Mouse (Mus musculus) heart, embryonic 10.5 days (tissue): ENCODE results near the gene Cst6. TPM values are rescaled to one million over a fixed set of nuclear protein-coding genes. Genes with fewer than 3 reads are reported as not detected.

Source experiments
- DNase-seq: peaks from one replicate; pipeline ENCODE4 v3.0.0-alpha.2; 2017; ENCODE audit warnings: low spot score
- H3K27ac ChIP-seq: fragments of 300-500 bp; sonication (generic); 2 replicates; pipeline ENCODE4 v1.5.1; 2016; ENCODE audit warnings: mild to moderate bottlenecking
- H3K27me3 ChIP-seq: fragments of 300-500 bp; sonication (generic); 2 replicates; pipeline ENCODE4 v1.6.1; 2016; ENCODE audit warnings: mild to moderate bottlenecking; ENCODE audit not compliant: poor library complexity, insufficient read depth, severe bottlenecking
- H3K36me3 ChIP-seq: fragments of 300-500 bp; sonication (generic); 2 replicates; pipeline ENCODE4 v1.6.1; 2016; ENCODE audit warnings: mild to moderate bottlenecking, moderate library complexity
- H3K4me1 ChIP-seq: fragments of 300-500 bp; sonication (generic); 2 replicates; pipeline ENCODE4 v1.6.1; 2016; ENCODE audit warnings: mild to moderate bottlenecking
- H3K4me3 ChIP-seq: fragments of 300-500 bp; sonication (generic); 2 replicates; pipeline ENCODE4 v1.5.1; 2016; ENCODE audit warnings: mild to moderate bottlenecking, moderate library complexity
- H3K9me3 ChIP-seq: fragments of 300-500 bp; sonication (generic); 2 replicates; pipeline ENCODE4 v1.6.1; 2016; ENCODE audit warnings: mild to moderate bottlenecking, moderate library complexity
- WGBS: fragments of 180-500 bp; shearing (Covaris S2); methylation state at CpG from one replicate; pipeline ENCODE4 v1.1.7; 2016; 5-methylcytosine and 5-hydroxymethylcytosine counted together
- polyA plus RNA-seq: library from polyadenylated mRNA; unstranded; fragments of >200 nt; fragmentation: Nextera tagmentation; extraction: Ambion mirVana; gene quantifications from 2 replicates; pipeline ENCODE4 v1.2.1, GENCODE M21; 2016

Gene Cst6
- polyA plus RNA-seq, 1 experiment from 2014 or later = not detected

- Histone ChIP-seq H3K27me3 (peaks cover 16% of the 10 kb centered on the region; the same call in 1 of the 2 replicates), H3K36me3 (no peaks in the 10 kb centered on the region), H3K27ac (no peak overlapping the region), H3K9me3 (no peaks in the 10 kb centered on the region), H3K4me1 (peaks cover 9% of the 10 kb centered on the region), H3K4me3 (no peak overlapping the region)
- 68% methylated on average over 6 of the region's 6 CpGs for WGBS
- DNase-seq = no peak
These were observed 3.9 kb downstream of the Cst6 start for GRCm38 (mm10) chr19:5345297-5346131.

- DNase-seq = no peak
- no peak overlapping the region for H3K4me3 ChIP-seq
- 90% methylated on average over 7 of the region's 7 CpGs for WGBS
- H3K27ac ChIP-seq = no peak overlapping the region
- 0 out of 2 replicates have a peak, but pooled peaks cover 3% of the 10 kb centered on the region for H3K4me1 ChIP-seq
- H3K27me3 ChIP-seq = no peaks in the 10 kb centered on the region
- H3K36me3 ChIP-seq = no peaks in the 10 kb centered on the region
- H3K9me3 ChIP-seq = no peaks in the 10 kb centered on the region
These were observed 8.0 kb downstream of the Cst6 start for GRCm38 (mm10) chr19:5341360-5341759.

- H3K27me3 ChIP-seq = no peaks in the 10 kb centered on the region
- WGBS = 18% methylated on average over 5 of the region's 5 CpGs
- no peak for DNase-seq
These were observed 11.4 kb downstream of the Cst6 start for GRCm38 (mm10) chr19:5337975-5338374.

GRCm38 (mm10) chr19:5335441-5335840, 13.9 kb downstream of the Cst6 start, which contains the start of gene Catsper1:
Gene Catsper1, plus strand, starts transcription at chr19:5335741.
- Histone ChIP-seq H3K27me3 (no peaks in the 10 kb centered on the region), H3K27ac (no peak within 1 kb of the TSS), H3K4me3 (no peak within 1 kb of the TSS), H3K36me3 (no peaks in the 10 kb centered on the region), H3K4me1 (peaks cover 8% of the 10 kb centered on the region), H3K9me3 (no peaks in the 10 kb centered on the region)
- DNase-seq = no peak
- 79% methylated on average over 6 of the region's 6 CpGs for WGBS

More at GRCm38 (mm10) chr19:5337975-5338374, 11.4 kb downstream of the Cst6 start:
- no peaks in the 10 kb centered on the region for H3K36me3 ChIP-seq
- H3K4me3 ChIP-seq = no peak overlapping the region
- no peak overlapping the region for H3K27ac ChIP-seq
- H3K9me3 ChIP-seq = no peaks in the 10 kb centered on the region
- H3K4me1 ChIP-seq = peaks cover 8% of the 10 kb centered on the region

- Histone ChIP-seq H3K4me1 (peaks cover 8% of the 10 kb centered on the region), H3K27ac (no peak overlapping the region), H3K27me3 (no peaks in the 10 kb centered on the region), H3K36me3 (no peaks in the 10 kb centered on the region), H3K9me3 (no peaks in the 10 kb centered on the region), H3K4me3 (no peak overlapping the region)
- DNase-seq = no peak
- WGBS = 56% methylated on average over 5 of the region's 5 CpGs
These were observed 14.6 kb downstream of the Cst6 start for GRCm38 (mm10) chr19:5334741-5335140.

GRCm38 (mm10) chr19:5327970-5328369, 21.4 kb downstream of the Cst6 start:
- H3K27ac ChIP-seq = no peak overlapping the region
- no peak for DNase-seq
- H3K9me3 ChIP-seq = no peaks in the 10 kb centered on the region
- H3K4me3 ChIP-seq = no peak overlapping the region
- 70% methylated on average over 19 of the region's 19 CpGs for WGBS
- no peaks in the 10 kb centered on the region for H3K36me3 ChIP-seq
- H3K4me1 ChIP-seq = no peaks in the 10 kb centered on the region; the same call in 1 of the 2 replicates
- H3K27me3 ChIP-seq = no peaks in the 10 kb centered on the region

- Histone ChIP-seq H3K4me1 (no peaks in the 10 kb centered on the region; the same call in 1 of the 2 replicates), H3K4me3 (no peak overlapping the region), H3K9me3 (no peaks in the 10 kb centered on the region), H3K27ac (no peak overlapping the region), H3K27me3 (no peaks in the 10 kb centered on the region), H3K36me3 (no peaks in the 10 kb centered on the region)
- DNase-seq = no peak
- 53% methylated on average over 17 of the region's 17 CpGs for WGBS
These were observed 25.6 kb downstream of the Cst6 start for GRCm38 (mm10) chr19:5323801-5324200.

- DNase-seq = no peak
- Histone ChIP-seq H3K4me1 (no peaks in the 10 kb centered on the region), H3K27me3 (peaks cover 1% of the 10 kb centered on the region), H3K4me3 (no peak overlapping the region), H3K36me3 (no peaks in the 10 kb centered on the region), H3K27ac (no peak overlapping the region), H3K9me3 (peaks cover 7% of the 10 kb centered on the region; the same call in 1 of the 2 replicates)
- WGBS = 88% methylated on average over 8 of the region's 8 CpGs
These were observed 36.2 kb downstream of the Cst6 start for GRCm38 (mm10) chr19:5313189-5313588.

GRCm38 (mm10) chr19:5309025-5309424, 40.3 kb downstream of the Cst6 start:
- Histone ChIP-seq H3K27ac (no peak overlapping the region), H3K9me3 (no peaks in the 10 kb centered on the region), H3K4me1 (peaks cover 10% of the 10 kb centered on the region), H3K36me3 (peaks cover 11% of the 10 kb centered on the region; the same call in 1 of the 2 replicates), H3K4me3 (no peak overlapping the region), H3K27me3 (peaks cover 26% of the 10 kb centered on the region)
- no peak for DNase-seq
- 83% methylated on average over 7 of the region's 7 CpGs for WGBS

- DNase-seq = no peak
- peaks cover 14% of the 10 kb centered on the region for H3K4me1 ChIP-seq
- H3K36me3 ChIP-seq = peaks cover 11% of the 10 kb centered on the region; the same call in 1 of the 2 replicates
- no peaks in the 10 kb centered on the region for H3K9me3 ChIP-seq
- peak overlapping the region; percentile 52 for H3K4me3 ChIP-seq
- 31% methylated on average over 98 of the region's 98 CpGs for WGBS
- peak overlapping the region; percentile 64 for H3K27ac ChIP-seq
- H3K27me3 ChIP-seq = peaks cover 26% of the 10 kb centered on the region
These were observed 42.2 kb downstream of the Cst6 start for GRCm38 (mm10) chr19:5306968-5307734.

GRCm38 (mm10) chr19:5306279-5306678, 43.1 kb downstream of the Cst6 start:
- Histone ChIP-seq H3K36me3 (peaks cover 11% of the 10 kb centered on the region; the same call in 1 of the 2 replicates), H3K27me3 (peaks cover 26% of the 10 kb centered on the region), H3K27ac (no peak overlapping the region), H3K4me3 (no peak overlapping the region), H3K4me1 (peaks cover 14% of the 10 kb centered on the region), H3K9me3 (no peaks in the 10 kb centered on the region)
- 74% methylated on average over 6 of the region's 6 CpGs for WGBS
- no peak for DNase-seq

- H3K27ac ChIP-seq = no peak overlapping the region
- no peak for DNase-seq
- no peaks in the 10 kb centered on the region for H3K9me3 ChIP-seq
- peaks cover 6% of the 10 kb centered on the region; the same call in 1 of the 2 replicates for H3K36me3 ChIP-seq
- H3K4me1 ChIP-seq = peaks cover 30% of the 10 kb centered on the region
- WGBS = 14% methylated on average over 4 of the region's 4 CpGs
- no peak overlapping the region for H3K4me3 ChIP-seq
- peaks cover 21% of the 10 kb centered on the region for H3K27me3 ChIP-seq
These were observed 46.9 kb downstream of the Cst6 start for GRCm38 (mm10) chr19:5302455-5302854.

- Histone ChIP-seq H3K27ac (no peak overlapping the region), H3K27me3 (0 out of 2 replicates have a peak, but pooled peaks cover 4% of the 10 kb centered on the region), H3K4me1 (peaks cover 42% of the 10 kb centered on the region), H3K9me3 (no peaks in the 10 kb centered on the region), H3K36me3 (no peaks in the 10 kb centered on the region), H3K4me3 (no peak overlapping the region)
- 77% methylated on average over 6 of the region's 6 CpGs for WGBS
- DNase-seq = no peak
These were observed 48.8 kb downstream of the Cst6 start for GRCm38 (mm10) chr19:5300588-5300987.
